Mouse (Mus musculus) spleen, adult 2 months (tissue): ENCODE results near the gene Olfr108.

ENCODE experiments used
- CTCF ChIP-seq: fragments of 200-500 bp; IDR thresholded peaks from 2 replicates; pipeline ENCODE4 v1.5.1; 2011; ENCODE audit warnings: mild to moderate bottlenecking, inconsistent platforms; ENCODE audit not compliant: insufficient read depth, insufficient read length, insufficient replicate concordance; ENCODE audit errors: extremely low read depth
- POLR2A ChIP-seq: fragments of 200-500 bp; IDR thresholded peaks from 2 replicates; pipeline ENCODE4 v1.6.1; 2011; ENCODE audit warnings: low read depth, low read length, inconsistent platforms

GRCm38 (mm10) chr17:37491930-37492518 lies 46.7 kb downstream of the Olfr108 start, which contains the start of gene Olfr110:
- no peak for TF ChIP-seq POLR2A
- no peak for TF ChIP-seq CTCF
